Mouse (Mus musculus) ES-E14 (cell line): ENCODE measurements around the gene Plin4. TPM values are rescaled to one million over a fixed set of nuclear protein-coding genes. Genes with fewer than 3 reads are reported as not detected.

ENCODE experiments used
- DNase-seq: peaks from one replicate; pipeline ENCODE4 v3.0.0-alpha.2; 2013; ENCODE audit warnings: low read depth, low spot score
- H3K27ac ChIP-seq: 2 replicates; pipeline ENCODE4 v1.5.1; 2012; ENCODE audit warnings: low read depth, mild to moderate bottlenecking, low read length, moderate library complexity, mixed read lengths; ENCODE audit not compliant: poor library complexity, insufficient read depth, severe bottlenecking
- H3K36me3 ChIP-seq: 2 replicates; pipeline ENCODE4 v1.6.1; 2012; ENCODE audit warnings: mild to moderate bottlenecking, low read length, moderate library complexity, mixed read lengths; ENCODE audit not compliant: control insufficient read depth, poor library complexity, insufficient read depth, severe bottlenecking
- H3K4me1 ChIP-seq, 2 experiments: fragments of 150-350 bp in 1 of 2; sonication (generic) in 1 of 2; 2 replicates each; pipeline ENCODE4 v1.6.1; 2012; ENCODE audit warnings: low read length in 2 of 2, mild to moderate bottlenecking in 1 of 2, mixed read lengths in 1 of 2; ENCODE audit not compliant: control insufficient read depth in 2 of 2, insufficient read depth in 2 of 2, poor library complexity in 1 of 2
- H3K4me3 ChIP-seq, 2 experiments: fragments of 150-350 bp in 1 of 2; sonication (generic) in 1 of 2; 2 replicates each; pipeline ENCODE4 v1.5.1; 2012; ENCODE audit warnings: low read length in 2 of 2, low read depth in 1 of 2, mild to moderate bottlenecking in 1 of 2, mixed read lengths in 1 of 2; ENCODE audit not compliant: insufficient read depth in 1 of 2, poor library complexity in 1 of 2, severe bottlenecking in 1 of 2
- H3K9ac ChIP-seq: 2 replicates; pipeline ENCODE4 v1.6.1; 2012; ENCODE audit warnings: low read depth, mild to moderate bottlenecking, low read length, mixed read lengths; ENCODE audit not compliant: poor library complexity, insufficient read depth, severe bottlenecking
- H3K9me3 ChIP-seq: fragments of 150-350 bp; sonication (generic); 2 replicates; pipeline ENCODE4 v1.6.1; 2012; ENCODE audit warnings: low read depth, mild to moderate bottlenecking, low read length; ENCODE audit not compliant: control insufficient read depth, insufficient read depth
- CHD2 ChIP-seq: IDR thresholded peaks from 2 replicates; pipeline ENCODE4 v1.6.1; 2014; ENCODE audit warnings: mild to moderate bottlenecking, low read depth, low read length, inconsistent platforms
- HCFC1 ChIP-seq: IDR thresholded peaks from 2 replicates; pipeline ENCODE4 v1.6.1; 2012; ENCODE audit warnings: low read length, inconsistent platforms, borderline replicate concordance; ENCODE audit not compliant: insufficient read depth
- MAFK ChIP-seq: IDR thresholded peaks from 2 replicates; pipeline ENCODE4 v1.6.1; 2014; ENCODE audit warnings: mild to moderate bottlenecking, low read depth, low read length, inconsistent platforms; ENCODE audit not compliant: insufficient read depth
- ZC3H11A ChIP-seq: IDR thresholded peaks from 2 replicates; pipeline ENCODE4 v1.6.1; 2012; ENCODE audit warnings: low read depth, mild to moderate bottlenecking, inconsistent platforms, low read length, borderline replicate concordance
- ZNF384 ChIP-seq: IDR thresholded peaks from 2 replicates; pipeline ENCODE4 v1.6.1; 2012; ENCODE audit warnings: low read depth, low read length, inconsistent platforms
- in situ Hi-C, 2 experiments: fragments of 600-800 bp; cut with MboI; formaldehyde crosslinking; loops; one replicate each; pipeline ENCODE4 v1.15.1; 2025; ENCODE audit warnings: low sequenced_read_pairs in 2 of 2, inconsistent platforms in 1 of 2; ENCODE audit not compliant: unreplicated experiment in 2 of 2
- total RNA-seq: library from RNA; depleted of rRNA; stranded (reverse); fragments of 300-350 nt; gene quantifications from 2 replicates; pipeline ENCODE4 v1.2.3, GENCODE M21; 2012

The Plin4 gene
- total RNA-seq, 1 experiment: 0.31 TPM

DNA sequence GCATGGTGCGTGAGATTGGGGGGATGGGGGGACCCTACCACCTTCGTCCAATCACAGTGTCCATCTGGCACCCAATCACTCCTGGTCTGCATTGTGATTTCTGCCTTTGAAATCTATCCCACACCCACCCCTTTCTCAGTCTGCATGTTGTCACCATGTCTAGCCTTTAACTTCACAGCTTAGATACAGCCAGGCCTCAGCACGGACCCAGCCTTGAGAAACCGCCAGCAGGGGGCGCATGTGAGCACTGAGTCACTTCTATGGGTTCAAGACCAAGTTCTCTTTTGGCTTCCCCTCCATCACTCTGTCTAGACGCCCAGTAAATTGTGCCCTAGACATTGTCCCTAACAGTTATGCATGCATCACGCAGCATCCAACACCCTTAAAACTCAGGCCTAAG lies 22.2 kb upstream of the Plin4 start:
- in situ Hi-C loops: no loop called here
- TF ChIP-seq ZC3H11A: no peak
- no peak for TF ChIP-seq CHD2
- no peak for TF ChIP-seq ZNF384
- no peak overlapping the region for H3K9ac ChIP-seq
- H3K4me3 ChIP-seq: no peak overlapping the region
- H3K9me3 ChIP-seq: no peaks in the 10 kb centered on the region
- peaks cover 0 to 10% of the 10 kb centered on the region in 2 experiments; a peak in 2 of 4 replicates for H3K4me1 ChIP-seq
- peak; percentile 84 for DNase-seq
- H3K36me3 ChIP-seq: no peaks in the 10 kb centered on the region
- no peak overlapping the region for H3K27ac ChIP-seq

DNA sequence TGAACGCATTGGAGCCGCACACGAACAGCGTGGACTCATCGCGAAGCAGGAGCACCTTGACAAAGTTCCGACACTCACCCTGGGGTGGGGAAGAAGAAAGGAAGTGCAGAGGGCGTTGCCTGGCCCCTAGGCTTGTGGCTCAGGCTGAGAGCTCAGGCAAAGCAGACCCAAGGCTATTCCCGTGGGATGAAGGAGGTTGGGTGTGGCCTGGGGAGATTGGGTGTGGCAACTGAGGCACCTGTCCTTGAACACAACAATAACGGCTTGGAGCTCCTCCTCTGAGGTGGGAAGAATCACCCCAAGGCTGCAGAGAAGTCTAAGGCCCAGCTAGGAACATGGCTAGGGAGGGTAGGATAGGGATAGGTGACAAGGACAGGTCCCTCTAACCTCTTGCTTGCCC lies 21.5 kb upstream of the Plin4 start:
- H3K9me3 ChIP-seq: no peaks in the 10 kb centered on the region
- TF ChIP-seq ZNF384 (no peak), ZC3H11A (no peak), MAFK (no peak), HCFC1 (no peak), CHD2 (no peak)
- DNase-seq: no peak

DNA sequence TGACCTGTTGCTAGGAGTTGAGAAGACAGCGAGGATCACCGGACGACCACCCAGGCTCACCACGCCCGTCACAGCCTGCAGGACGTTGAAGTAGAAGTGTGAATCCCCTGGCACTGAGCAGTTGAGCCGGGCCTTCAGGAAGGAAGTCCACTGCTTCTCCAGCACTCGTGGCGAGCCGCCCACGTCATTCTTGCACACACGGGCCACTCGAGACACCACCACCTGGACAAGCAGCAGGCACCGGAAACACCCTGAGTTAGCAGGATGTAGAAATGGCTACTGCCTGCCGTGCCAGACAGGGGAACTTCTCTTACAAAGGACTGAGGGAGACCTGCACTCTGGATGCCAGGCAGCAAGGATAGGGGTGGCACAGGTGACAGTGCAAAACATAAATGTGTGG lies 18.6 kb upstream of the Plin4 start:
- TF ChIP-seq CHD2 (no peak), ZNF384 (no peak)
- H3K4me1 ChIP-seq: peaks cover 0 to 8% of the 10 kb centered on the region in 2 experiments; a peak in 2 of 4 replicates
- H3K27ac ChIP-seq: no peak overlapping the region
- no peaks in the 10 kb centered on the region for H3K9me3 ChIP-seq
- DNase-seq: no peak
- no peak overlapping the region for H3K9ac ChIP-seq
- no peak overlapping the region for H3K4me3 ChIP-seq
- in situ Hi-C loops: no loop called here
- H3K36me3 ChIP-seq: no peaks in the 10 kb centered on the region

More for the DNA sequence above, 21.5 kb upstream of the Plin4 start:
- in situ Hi-C loops: no loop called here
- Histone ChIP-seq H3K9ac (no peak overlapping the region), H3K27ac (no peak overlapping the region), H3K36me3 (no peaks in the 10 kb centered on the region), H3K4me3 (no peak overlapping the region), H3K4me1 (peaks cover 0 to 10% of the 10 kb centered on the region in 2 experiments; a peak in 2 of 4 replicates)

DNA sequence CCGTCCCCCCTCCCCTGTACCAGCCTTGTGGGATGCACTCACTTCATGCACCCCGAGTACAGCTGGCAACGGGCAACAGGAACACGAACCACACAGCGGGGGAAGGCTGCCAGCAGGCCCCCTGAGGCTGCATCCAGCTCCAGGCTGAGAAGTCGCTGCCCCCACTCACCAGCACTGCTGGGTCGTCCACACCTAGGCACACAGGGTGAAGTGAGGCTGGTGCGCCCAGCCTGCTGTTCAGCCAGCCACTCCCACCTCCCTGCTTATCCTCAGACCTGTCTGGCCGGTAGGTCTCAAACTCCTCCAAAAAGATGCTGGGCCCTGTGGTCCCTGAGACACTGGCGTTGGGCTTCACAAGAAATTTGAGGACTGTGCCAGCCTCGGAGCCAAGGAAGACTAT lies 16.6 kb upstream of the Plin4 start:
- no peak for DNase-seq
- Histone ChIP-seq H3K36me3 (no peaks in the 10 kb centered on the region), H3K9me3 (no peaks in the 10 kb centered on the region), H3K4me3 (no peak overlapping the region), H3K4me1 (peaks cover 0 to 2% of the 10 kb centered on the region in 2 experiments; a peak in 1 of 4 replicates), H3K27ac (no peak overlapping the region), H3K9ac (no peak overlapping the region)
- no peak for TF ChIP-seq HCFC1
- no peak for TF ChIP-seq ZNF384
- no peak for TF ChIP-seq MAFK
- no peak for TF ChIP-seq ZC3H11A
- TF ChIP-seq CHD2: no peak
- in situ Hi-C loops: no loop called here

DNA sequence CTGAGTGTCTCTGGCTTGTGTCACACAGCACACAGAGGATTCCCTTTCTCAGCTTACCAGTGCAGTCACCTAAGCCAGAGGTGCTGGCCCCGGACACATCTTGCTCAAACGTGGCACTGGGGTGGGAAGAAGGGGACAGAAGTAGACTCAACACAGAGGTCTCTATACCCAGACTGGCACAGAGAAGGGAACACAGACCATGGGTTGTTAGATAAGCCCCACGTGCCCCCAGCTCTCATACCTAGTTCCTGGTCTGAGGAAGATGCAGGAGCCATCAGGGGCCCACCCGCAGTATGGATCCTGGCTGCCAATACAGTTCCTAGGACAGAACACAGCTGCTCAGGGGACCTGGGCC lies 15.7 kb upstream of the Plin4 start:
- no peak for TF ChIP-seq CHD2
- TF ChIP-seq ZNF384: no peak
- no peak for TF ChIP-seq HCFC1
- no peak for TF ChIP-seq MAFK
- TF ChIP-seq ZC3H11A: no peak
- H3K4me1 ChIP-seq: peaks cover 0 to 2% of the 10 kb centered on the region in 2 experiments; a peak in 1 of 4 replicates
- no peaks in the 10 kb centered on the region for H3K9me3 ChIP-seq
- H3K27ac ChIP-seq: no peak overlapping the region
- no peak overlapping the region for H3K9ac ChIP-seq
- no peak for DNase-seq
- in situ Hi-C loops: no loop called here
- H3K4me3 ChIP-seq: no peak overlapping the region
- no peaks in the 10 kb centered on the region for H3K36me3 ChIP-seq
